In genomic region chr6:114042332-114042731, GRCm38 (mm10) we compare ENCODE assay signal across 7 mouse cellular contexts. TPM values are rescaled to one million over a fixed set of nuclear protein-coding genes. Genes with fewer than 3 reads are reported as not detected.
DNase-seq lines count a peak whose midpoint lies in the region; ATAC-seq and TF ChIP-seq lines count a peak whose summit lies in the region.

TSS of gene Atp2b2 (minus strand) at chr6:114042613.

- H3K4me1 ChIP-seq in liver, embryonic 12.5 days, result 0 out of 2 replicates have a peak, but pooled peaks cover 2% of the 10 kb centered on the region
- H3K4me1 ChIP-seq in liver, postnatal 0 days (ENCODE audit: insufficient read depth), result no peaks in the 10 kb centered on the region
- H3K4me1 ChIP-seq in cortical plate, adult 2 months (ENCODE audit: control insufficient read depth, insufficient read depth, low read length), result peaks cover 10% of the 10 kb centered on the region
- no peaks in the 10 kb centered on the region for H3K4me1 ChIP-seq in hindbrain, postnatal 0 days (ENCODE audit: insufficient read depth, low read length)
- H3K4me1 ChIP-seq in midbrain, embryonic 15.5 days, result peaks cover 7% of the 10 kb centered on the region; the same call in 1 of the 2 replicates

- H3K4me3 ChIP-seq in liver, embryonic 12.5 days, result peak within 1 kb of the TSS; percentile 21; the same call in 1 of the 2 replicates
- H3K4me3 ChIP-seq in liver, postnatal 0 days (ENCODE audit: low read depth, low read length), result no peak within 1 kb of the TSS
- H3K4me3 ChIP-seq in cortical plate, adult 2 months (ENCODE audit: insufficient read depth, low read length), result peak within 1 kb of the TSS; percentile 94
- peak within 1 kb of the TSS; percentile 47 for H3K4me3 ChIP-seq in hindbrain, postnatal 0 days (ENCODE audit: low read length)
- H3K4me3 ChIP-seq in midbrain, embryonic 15.5 days, result peak within 1 kb of the TSS; percentile 69

- no peaks in the 10 kb centered on the region for H3K9me3 ChIP-seq in liver, embryonic 12.5 days (replicated peaks)
- H3K9me3 ChIP-seq in liver, postnatal 0 days (ENCODE audit: low read length), result no peaks in the 10 kb centered on the region
- no peaks in the 10 kb centered on the region for H3K9me3 ChIP-seq in hindbrain, postnatal 0 days (ENCODE audit: low read length)
- no peaks in the 10 kb centered on the region for H3K9me3 ChIP-seq in midbrain, embryonic 15.5 days

- no peak for TF ChIP-seq CTCF in liver, postnatal 0 days (IDR thresholded peaks at IDR 0.05; ENCODE audit: low read depth)
- no peak for TF ChIP-seq CTCF in cortical plate, adult 2 months (IDR thresholded peaks at IDR 0.05; ENCODE audit: extremely low read depth, insufficient read depth, low read length)
- no peak for TF ChIP-seq CTCF in hindbrain, postnatal 0 days (IDR thresholded peaks at IDR 0.05; ENCODE audit: low read depth)

- no peak for DNase-seq in liver, postnatal 0 days
- DNase-seq in hindbrain, postnatal 0 days (ENCODE audit: low spot score), result peak; percentile 36
- DNase-seq in urinary bladder, postnatal 25 days (ENCODE audit: low spot score), result no peak

- H3K36me3 ChIP-seq in liver, embryonic 12.5 days, result no peaks in the 10 kb centered on the region
- H3K36me3 ChIP-seq in liver, postnatal 0 days (replicated peaks; ENCODE audit: insufficient read depth, low read length), result no peaks in the 10 kb centered on the region
- H3K36me3 ChIP-seq in hindbrain, postnatal 0 days (ENCODE audit: insufficient read depth, low read length), result no peaks in the 10 kb centered on the region
- H3K36me3 ChIP-seq in midbrain, embryonic 15.5 days (replicated peaks), result no peaks in the 10 kb centered on the region

- peaks cover 90% of the 10 kb centered on the region for H3K27me3 ChIP-seq in liver, embryonic 12.5 days (replicated peaks)
- H3K27me3 ChIP-seq in liver, postnatal 0 days (ENCODE audit: insufficient read depth, low read length), result peaks cover 35% of the 10 kb centered on the region
- H3K27me3 ChIP-seq in hindbrain, postnatal 0 days (ENCODE audit: insufficient read depth, low read length), result no peaks in the 10 kb centered on the region
- peaks cover 33% of the 10 kb centered on the region for H3K27me3 ChIP-seq in midbrain, embryonic 15.5 days (replicated peaks)

- no peak within 1 kb of the TSS for H3K9ac ChIP-seq in liver, embryonic 12.5 days
- no peak within 1 kb of the TSS for H3K9ac ChIP-seq in liver, postnatal 0 days (replicated peaks)
- peak within 1 kb of the TSS; percentile 67 for H3K9ac ChIP-seq in hindbrain, postnatal 0 days (replicated peaks; ENCODE audit: low read length)
- peak within 1 kb of the TSS; percentile 78 for H3K9ac ChIP-seq in midbrain, embryonic 15.5 days

- H3K4me2 ChIP-seq in liver, embryonic 12.5 days, result peak within 1 kb of the TSS; percentile 50
- no peak within 1 kb of the TSS for H3K4me2 ChIP-seq in liver, postnatal 0 days (ENCODE audit: low read depth, low read length)
- peak within 1 kb of the TSS; percentile 71 for H3K4me2 ChIP-seq in hindbrain, postnatal 0 days (ENCODE audit: low read depth, low read length)
- H3K4me2 ChIP-seq in midbrain, embryonic 15.5 days, result peak within 1 kb of the TSS; percentile 94

- 26% methylated on average over 12 of the region's 12 CpGs for WGBS in liver, embryonic 12.5 days (ENCODE audit: insufficient replicate concordance)
- 22% methylated on average over 12 of the region's 12 CpGs for WGBS in liver, postnatal 0 days (ENCODE audit: insufficient replicate concordance)
- WGBS in hindbrain, postnatal 0 days, result 17% methylated on average over 12 of the region's 12 CpGs
- WGBS in midbrain, embryonic 15.5 days, result 28% methylated on average over 12 of the region's 12 CpGs

- TF ChIP-seq EP300 in liver, postnatal 0 days (IDR thresholded peaks at IDR 0.05; ENCODE audit: low read depth), result no peak

- no peak within 1 kb of the TSS for H3K27ac ChIP-seq in liver, embryonic 12.5 days
- H3K27ac ChIP-seq in liver, postnatal 0 days (ENCODE audit: low read depth), result no peak within 1 kb of the TSS
- H3K27ac ChIP-seq in cortical plate, adult 2 months (ENCODE audit: insufficient read depth, low read length), result peak within 1 kb of the TSS; percentile 99
- peak within 1 kb of the TSS; percentile 46; the same call in 1 of the 2 replicates for H3K27ac ChIP-seq in hindbrain, postnatal 0 days
- no peak within 1 kb of the TSS for H3K27ac ChIP-seq in midbrain, embryonic 15.5 days

- no peak for ATAC-seq in liver, embryonic 12.5 days
- ATAC-seq in liver, postnatal 0 days, result no peak
- peak; percentile 14; the same call in 1 of the 2 replicates for ATAC-seq in hindbrain, postnatal 0 days
- peak; percentile 15; the same call in 1 of the 2 replicates for ATAC-seq in midbrain, embryonic 15.5 days (replicated peaks)
- no peak for ATAC-seq in monocyte, adult 5-6 weeks (replicated peaks; ENCODE audit: insufficient number of reproducible peaks, low FRiP score, low TSS enrichment, poor library complexity, severe bottlenecking)

- TF ChIP-seq POLR2A in cortical plate, adult 2 months (IDR thresholded peaks at IDR 0.05; ENCODE audit: extremely low read depth, insufficient read depth, low read length), result no peak

RNA-seq across cellular contexts. Expression of gene Atp2b2, which starts in this region (rescaled TPM):
- 0.30 and 0.35 TPM in 2 replicates for polyA plus RNA-seq in liver, embryonic 12.5 days (2016; fragmentation: Nextera tagmentation; extraction: Ambion mirVana)
- 0.20 and 0.41 TPM in 2 replicates for polyA plus RNA-seq in liver, postnatal 0 days (2015; fragmentation: Nextera tagmentation; extraction: Ambion mirVana)
- polyA plus RNA-seq in cortical plate, adult 2 months (2012; rRNA removed), result 232 and 238 TPM in 2 replicates
- total RNA-seq in hindbrain, postnatal 0 days (2014; rRNA removed), result 119 and 127 TPM in 2 replicates
- 57.9 and 58.8 TPM in 2 replicates for polyA plus RNA-seq in hindbrain, postnatal 0 days (2015; fragmentation: Nextera tagmentation; extraction: Ambion mirVana)
- 25.9 and 26.8 TPM in 2 replicates for polyA plus RNA-seq in midbrain, embryonic 15.5 days (2015; fragmentation: Nextera tagmentation; extraction: Ambion mirVana)
- not detected in 3 replicates for total RNA-seq in monocyte, adult 5-6 weeks (2017)

Comparison
In these comparisons a context has a peak if more than half of its experiments do, and no peak if none do; other contexts are left out.
1. RNA of gene Atp2b2 (total RNA-seq): 119 to 127 TPM in hindbrain, postnatal 0 days; not detected in monocyte, adult 5-6 weeks; every median in the first group is over 100 times any median in the second.
2. RNA of gene Atp2b2 (polyA plus RNA-seq): 232 to 238 TPM in cortical plate, adult 2 months, 57.9 to 58.8 TPM in hindbrain, postnatal 0 days and 25.9 to 26.8 TPM in midbrain, embryonic 15.5 days; 0.20 to 0.41 TPM in liver, postnatal 0 days and 0.30 to 0.35 TPM in liver, embryonic 12.5 days; every median in the first group is over 10 times any median in the second.
3. ATAC-seq: peak in hindbrain, postnatal 0 days (single experiment) and midbrain, embryonic 15.5 days (single experiment); none in liver, embryonic 12.5 days (single experiment), liver, postnatal 0 days (single experiment) and monocyte, adult 5-6 weeks (single experiment).
4. H3K27ac ChIP-seq: peak in cortical plate, adult 2 months (single experiment) and hindbrain, postnatal 0 days (single experiment); none in liver, embryonic 12.5 days (single experiment), liver, postnatal 0 days (single experiment) and midbrain, embryonic 15.5 days (single experiment).
5. H3K9ac ChIP-seq: peak in hindbrain, postnatal 0 days (single experiment) and midbrain, embryonic 15.5 days (single experiment); none in liver, embryonic 12.5 days (single experiment) and liver, postnatal 0 days (single experiment).